Mouse (Mus musculus): ENCODE results near the gene Cdkal1. TPM values are rescaled to one million over a fixed set of nuclear protein-coding genes. Genes with fewer than 3 reads are reported as not detected.
A peak's percentile ranks its signal among the peaks of the same experiment; 100 is the strongest.

Cdkal1 gene
- polyA plus RNA-seq, 1 experiment from 2014 or later: 25.9 TPM

DNA sequence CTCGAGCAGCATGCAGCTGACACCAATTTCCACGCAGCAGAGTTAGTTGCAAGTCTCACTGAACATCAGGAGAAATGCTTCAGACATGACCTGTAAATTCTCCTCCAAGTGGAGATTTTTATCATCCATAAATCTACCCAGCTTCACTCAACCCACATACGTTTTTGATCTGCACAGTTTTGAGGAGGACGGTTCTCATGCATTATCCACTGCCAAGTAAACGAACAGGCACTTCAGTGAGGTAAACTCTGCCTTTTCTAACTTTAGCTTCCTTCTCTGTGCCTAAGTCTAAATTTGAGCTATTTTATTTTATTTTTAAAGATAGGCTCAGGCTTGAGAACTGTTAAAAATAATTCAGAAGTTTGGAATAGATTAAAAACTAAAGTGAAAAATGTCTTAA is 394.7 kb downstream of the Cdkal1 start:
- Histone ChIP-seq H3K27me3 (replicated peaks; ENCODE audit: control insufficient read depth, insufficient read depth, low read length) (no peaks in the 10 kb centered on the region), H3K4me2 (ENCODE audit: low read depth, low read length) (no peak overlapping the region), H3K9ac (ENCODE audit: low read depth, low read length) (no peak overlapping the region), H3K9me3 (ENCODE audit: control insufficient read depth, low read length) (no peaks in the 10 kb centered on the region), H3K27ac (replicated peaks; ENCODE audit: low read depth, low read length) (no peak overlapping the region), H3K4me3 (ENCODE audit: low read depth, low read length) (no peak overlapping the region), H3K36me3 (ENCODE audit: control insufficient read depth, insufficient read depth, low read length) (no peaks in the 10 kb centered on the region), H3K4me1 (ENCODE audit: control insufficient read depth, insufficient read depth, low read length) (peaks cover 7% of the 10 kb centered on the region)
- DNase-seq (ENCODE audit: low spot score): peak; percentile 49
- no peak for ATAC-seq (ENCODE audit: low read depth)
- 32% methylated on average over 5 of the region's 5 CpGs for WGBS

DNA sequence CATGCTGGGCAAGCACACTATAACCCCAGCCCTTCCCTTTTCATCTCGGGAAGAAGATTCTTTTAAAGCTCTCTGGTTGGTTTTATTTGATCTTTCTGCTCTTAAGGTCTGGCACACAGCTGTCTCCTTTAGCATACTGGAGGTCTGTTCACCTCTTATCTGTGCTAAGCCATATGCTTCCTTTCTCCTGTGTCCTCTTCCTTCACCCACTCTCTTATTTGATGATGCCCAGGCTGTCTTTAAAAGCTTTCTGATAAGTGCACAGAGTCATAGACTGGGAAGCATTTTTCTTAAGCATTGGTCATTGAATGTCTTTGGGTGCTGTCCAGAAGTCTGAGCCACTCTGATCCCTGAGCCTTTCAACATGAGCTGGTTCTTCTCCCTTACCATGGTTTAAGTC is 397.1 kb downstream of the Cdkal1 start:
- Histone ChIP-seq H3K9ac (ENCODE audit: low read depth, low read length) (no peak overlapping the region), H3K4me1 (ENCODE audit: control insufficient read depth, insufficient read depth, low read length) (peaks cover 7% of the 10 kb centered on the region), H3K9me3 (ENCODE audit: control insufficient read depth, low read length) (no peaks in the 10 kb centered on the region), H3K4me2 (ENCODE audit: low read depth, low read length) (no peak overlapping the region), H3K27me3 (replicated peaks; ENCODE audit: control insufficient read depth, insufficient read depth, low read length) (no peaks in the 10 kb centered on the region), H3K4me3 (ENCODE audit: low read depth, low read length) (no peak overlapping the region), H3K36me3 (ENCODE audit: control insufficient read depth, insufficient read depth, low read length) (no peaks in the 10 kb centered on the region), H3K27ac (replicated peaks; ENCODE audit: low read depth, low read length) (no peak overlapping the region)
- no peak for DNase-seq (ENCODE audit: low spot score)
- no peak for ATAC-seq (ENCODE audit: low read depth)
- 46% methylated on average over 1 of the region's 1 CpGs for WGBS

DNA sequence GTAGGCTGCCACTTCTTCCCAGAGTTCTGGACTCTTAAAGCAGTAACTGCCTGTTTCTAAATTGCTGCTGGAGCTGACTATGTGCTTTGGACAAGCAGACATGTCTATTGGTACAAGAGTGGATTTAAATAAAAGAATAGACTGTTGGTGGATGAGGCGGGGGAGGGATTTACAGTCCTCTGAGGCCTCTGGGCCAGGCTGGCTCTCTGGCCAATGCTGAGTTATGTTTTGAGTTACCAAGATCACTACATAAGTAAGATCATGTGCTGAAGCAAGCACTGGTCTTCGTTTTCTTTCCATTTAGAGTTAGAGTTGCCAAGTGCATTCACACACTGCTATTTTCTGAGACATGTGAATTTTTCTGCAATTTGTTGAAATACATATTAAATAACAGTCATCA is 418.4 kb downstream of the Cdkal1 start:
- peak overlapping the region; percentile 44; the same call in 1 of the 2 replicates for H3K27ac ChIP-seq (replicated peaks; ENCODE audit: low read depth, low read length)
- H3K4me1 ChIP-seq (ENCODE audit: control insufficient read depth, insufficient read depth, low read length): no peaks in the 10 kb centered on the region
- no peaks in the 10 kb centered on the region for H3K36me3 ChIP-seq (ENCODE audit: control insufficient read depth, insufficient read depth, low read length)
- no peaks in the 10 kb centered on the region for H3K9me3 ChIP-seq (ENCODE audit: control insufficient read depth, low read length)
- no peak overlapping the region for H3K4me2 ChIP-seq (ENCODE audit: low read depth, low read length)
- peak; percentile 56 for DNase-seq (ENCODE audit: low spot score)
- WGBS: 48% methylated on average over 2 of the region's 2 CpGs
- H3K4me3 ChIP-seq (ENCODE audit: low read depth, low read length): no peak overlapping the region
- no peak overlapping the region for H3K9ac ChIP-seq (ENCODE audit: low read depth, low read length)
- H3K27me3 ChIP-seq (replicated peaks; ENCODE audit: control insufficient read depth, insufficient read depth, low read length): no peaks in the 10 kb centered on the region
- ATAC-seq (ENCODE audit: low read depth): no peak

DNA sequence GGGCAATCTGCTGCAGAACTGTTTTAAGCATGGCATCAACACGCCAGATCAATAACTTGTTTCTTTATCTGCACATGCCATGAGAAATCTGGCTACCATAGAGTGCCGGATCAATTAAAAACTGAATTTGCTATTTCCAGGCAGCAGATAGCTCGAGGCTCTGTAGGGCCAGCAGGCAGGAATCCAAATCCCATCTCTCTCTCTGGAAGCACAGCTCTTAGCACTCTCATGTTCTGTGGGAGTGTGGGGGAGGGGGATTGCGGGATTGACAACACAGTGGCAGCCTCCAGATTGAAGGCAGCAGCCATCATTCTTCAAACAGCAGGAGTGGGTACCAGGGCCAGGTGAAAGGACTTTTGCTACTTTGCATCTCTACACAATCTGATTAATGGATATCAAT is 420.7 kb downstream of the Cdkal1 start:
- no peak overlapping the region for H3K27ac ChIP-seq (replicated peaks; ENCODE audit: low read depth, low read length)
- DNase-seq (ENCODE audit: low spot score) (no peak), ATAC-seq (ENCODE audit: low read depth) (no peak)
- 63% methylated on average over 4 of the region's 4 CpGs for WGBS
- H3K36me3 ChIP-seq (ENCODE audit: control insufficient read depth, insufficient read depth, low read length): no peaks in the 10 kb centered on the region
- no peaks in the 10 kb centered on the region for H3K27me3 ChIP-seq (replicated peaks; ENCODE audit: control insufficient read depth, insufficient read depth, low read length)
- H3K4me3 ChIP-seq (ENCODE audit: low read depth, low read length): no peak overlapping the region
- H3K4me2 ChIP-seq (ENCODE audit: low read depth, low read length): no peak overlapping the region
- no peaks in the 10 kb centered on the region for H3K9me3 ChIP-seq (ENCODE audit: control insufficient read depth, low read length)
- no peak overlapping the region for H3K9ac ChIP-seq (ENCODE audit: low read depth, low read length)
- H3K4me1 ChIP-seq (ENCODE audit: control insufficient read depth, insufficient read depth, low read length): no peaks in the 10 kb centered on the region; the same call in 1 of the 2 replicates

DNA sequence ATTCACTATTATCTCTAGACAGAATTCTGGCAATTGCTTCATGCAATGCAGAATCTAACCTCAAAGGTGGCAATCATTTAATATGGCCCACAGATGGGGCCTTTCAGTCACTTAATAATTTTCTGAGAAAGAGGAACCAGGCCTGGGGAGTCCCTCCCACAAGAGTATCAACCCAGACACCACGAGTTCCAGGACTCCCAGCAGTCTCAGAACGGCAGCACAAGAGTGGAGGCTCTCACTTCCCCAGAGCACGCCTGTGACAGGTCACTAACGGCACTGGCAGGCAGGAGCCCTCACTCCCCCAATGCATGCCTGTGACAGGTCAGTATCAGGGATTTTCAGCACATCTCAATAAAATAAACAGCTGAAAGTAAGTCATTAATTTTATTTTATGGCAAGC is 424.6 kb downstream of the Cdkal1 start:
- Histone ChIP-seq H3K9ac (ENCODE audit: low read depth, low read length) (no peak overlapping the region), H3K4me3 (ENCODE audit: low read depth, low read length) (no peak overlapping the region), H3K4me2 (ENCODE audit: low read depth, low read length) (no peak overlapping the region), H3K9me3 (ENCODE audit: control insufficient read depth, low read length) (no peaks in the 10 kb centered on the region), H3K27me3 (replicated peaks; ENCODE audit: control insufficient read depth, insufficient read depth, low read length) (no peaks in the 10 kb centered on the region), H3K27ac (replicated peaks; ENCODE audit: low read depth, low read length) (no peak overlapping the region), H3K4me1 (ENCODE audit: control insufficient read depth, insufficient read depth, low read length) (no peaks in the 10 kb centered on the region; the same call in 1 of the 2 replicates), H3K36me3 (ENCODE audit: control insufficient read depth, insufficient read depth, low read length) (no peaks in the 10 kb centered on the region)
- DNase-seq (ENCODE audit: low spot score) (no peak), ATAC-seq (ENCODE audit: low read depth) (no peak)
- 35% methylated on average over 4 of the region's 4 CpGs for WGBS

DNA sequence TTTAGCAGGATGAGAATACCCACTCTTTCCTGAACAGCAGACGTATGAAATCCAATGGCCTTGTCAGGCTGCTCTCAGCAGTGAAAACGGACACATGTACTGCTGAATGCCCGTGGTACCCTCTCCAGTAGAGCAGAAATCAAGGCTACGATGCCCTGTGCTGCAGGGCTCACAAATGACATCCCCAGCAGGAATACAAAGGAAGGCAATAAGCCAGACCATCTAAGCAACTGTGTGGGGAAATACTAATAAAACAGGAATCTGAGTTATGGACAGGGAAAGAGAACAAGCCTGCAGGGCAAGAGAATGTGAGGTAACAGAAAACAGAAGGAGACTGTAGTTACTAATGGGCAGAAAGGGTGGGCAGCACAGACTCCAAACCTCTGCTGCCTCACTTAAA is 425.6 kb downstream of the Cdkal1 start:
- H3K9ac ChIP-seq (ENCODE audit: low read depth, low read length): no peak overlapping the region
- no peaks in the 10 kb centered on the region for H3K27me3 ChIP-seq (replicated peaks; ENCODE audit: control insufficient read depth, insufficient read depth, low read length)
- ATAC-seq (ENCODE audit: low read depth) (no peak), DNase-seq (ENCODE audit: low spot score) (no peak)
- H3K9me3 ChIP-seq (ENCODE audit: control insufficient read depth, low read length): no peaks in the 10 kb centered on the region
- WGBS: 49% methylated on average over 4 of the region's 4 CpGs
- H3K4me3 ChIP-seq (ENCODE audit: low read depth, low read length): no peak overlapping the region
- no peaks in the 10 kb centered on the region; the same call in 1 of the 2 replicates for H3K4me1 ChIP-seq (ENCODE audit: control insufficient read depth, insufficient read depth, low read length)
- H3K27ac ChIP-seq (replicated peaks; ENCODE audit: low read depth, low read length): no peak overlapping the region
- H3K4me2 ChIP-seq (ENCODE audit: low read depth, low read length): no peak overlapping the region
- no peaks in the 10 kb centered on the region for H3K36me3 ChIP-seq (ENCODE audit: control insufficient read depth, insufficient read depth, low read length)

DNA sequence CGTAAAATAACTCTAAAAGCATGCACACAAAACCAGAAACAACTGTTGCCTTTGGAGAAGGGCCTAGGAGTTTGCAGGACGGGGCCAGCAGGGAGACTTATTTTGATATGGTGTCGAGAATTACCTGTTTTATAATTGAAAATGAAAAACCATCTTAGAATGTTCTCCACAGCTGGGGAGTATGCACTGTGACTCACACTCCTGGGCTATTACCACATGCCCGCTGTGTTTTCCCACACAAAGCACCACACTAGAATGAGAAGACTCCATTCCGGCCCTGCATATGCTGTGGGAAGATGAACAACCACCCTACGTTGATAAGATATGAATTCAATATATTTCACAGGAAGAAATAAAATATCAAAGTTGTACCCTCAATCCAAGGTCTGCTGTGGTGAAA is 426.3 kb downstream of the Cdkal1 start:
- ATAC-seq (ENCODE audit: low read depth): no peak
- Histone ChIP-seq H3K27ac (replicated peaks; ENCODE audit: low read depth, low read length) (no peak overlapping the region), H3K9ac (ENCODE audit: low read depth, low read length) (no peak overlapping the region), H3K4me1 (ENCODE audit: control insufficient read depth, insufficient read depth, low read length) (no peaks in the 10 kb centered on the region; the same call in 1 of the 2 replicates), H3K4me3 (ENCODE audit: low read depth, low read length) (no peak overlapping the region), H3K4me2 (ENCODE audit: low read depth, low read length) (no peak overlapping the region), H3K9me3 (ENCODE audit: control insufficient read depth, low read length) (no peaks in the 10 kb centered on the region), H3K36me3 (ENCODE audit: control insufficient read depth, insufficient read depth, low read length) (no peaks in the 10 kb centered on the region), H3K27me3 (replicated peaks; ENCODE audit: control insufficient read depth, insufficient read depth, low read length) (no peaks in the 10 kb centered on the region)
- DNase-seq (ENCODE audit: low spot score): no peak
- WGBS: 82% methylated on average over 6 of the region's 6 CpGs

DNA sequence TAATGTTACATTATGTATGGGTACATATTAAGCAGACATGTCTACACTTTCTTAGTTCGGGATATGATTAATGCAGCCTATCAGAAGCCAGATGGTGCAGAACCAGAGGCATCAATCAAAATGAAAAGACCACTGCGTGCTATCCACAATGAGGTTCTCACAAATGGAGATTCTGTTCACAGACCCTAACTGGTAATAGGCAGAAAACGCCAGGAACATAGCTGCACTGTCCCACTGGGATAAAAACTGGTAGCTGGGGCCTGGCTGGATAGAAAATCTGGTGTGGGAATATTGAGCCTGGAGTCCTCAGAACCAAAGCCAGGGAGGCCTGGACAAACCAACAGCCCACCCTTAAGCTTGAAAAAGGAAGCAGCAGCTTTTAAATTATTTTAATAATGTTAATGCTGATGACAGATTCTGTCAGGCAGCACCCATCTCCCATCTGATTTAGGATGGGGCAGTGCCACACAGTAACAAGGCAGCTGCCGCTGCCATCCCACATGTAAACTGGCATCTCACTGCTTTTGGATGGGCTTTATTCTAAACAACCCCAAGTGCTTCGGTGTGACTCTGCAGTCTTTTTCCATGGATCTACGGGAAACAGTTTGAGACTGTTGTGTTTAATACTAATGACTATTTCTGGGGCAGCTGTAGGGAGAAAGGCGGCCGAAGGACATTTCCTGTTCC is 438.9 kb downstream of the Cdkal1 start:
- peak; percentile 53; the same call in 1 of the 2 replicates for ATAC-seq (ENCODE audit: low read depth)
- Histone ChIP-seq H3K9me3 (ENCODE audit: control insufficient read depth, low read length) (no peaks in the 10 kb centered on the region), H3K27me3 (replicated peaks; ENCODE audit: control insufficient read depth, insufficient read depth, low read length) (no peaks in the 10 kb centered on the region), H3K9ac (ENCODE audit: low read depth, low read length) (0 out of 2 replicates have a peak overlapping the region, but pooled peaks have one; percentile 4), H3K27ac (replicated peaks; ENCODE audit: low read depth, low read length) (no peak overlapping the region; the same call in 1 of the 2 replicates), H3K4me2 (ENCODE audit: low read depth, low read length) (no peak overlapping the region), H3K4me1 (ENCODE audit: control insufficient read depth, insufficient read depth, low read length) (peaks cover 12% of the 10 kb centered on the region), H3K4me3 (ENCODE audit: low read depth, low read length) (no peak overlapping the region), H3K36me3 (ENCODE audit: control insufficient read depth, insufficient read depth, low read length) (no peaks in the 10 kb centered on the region)
- DNase-seq (ENCODE audit: low spot score): peak; percentile 49
- WGBS: 30% methylated on average over 8 of the region's 8 CpGs

DNA sequence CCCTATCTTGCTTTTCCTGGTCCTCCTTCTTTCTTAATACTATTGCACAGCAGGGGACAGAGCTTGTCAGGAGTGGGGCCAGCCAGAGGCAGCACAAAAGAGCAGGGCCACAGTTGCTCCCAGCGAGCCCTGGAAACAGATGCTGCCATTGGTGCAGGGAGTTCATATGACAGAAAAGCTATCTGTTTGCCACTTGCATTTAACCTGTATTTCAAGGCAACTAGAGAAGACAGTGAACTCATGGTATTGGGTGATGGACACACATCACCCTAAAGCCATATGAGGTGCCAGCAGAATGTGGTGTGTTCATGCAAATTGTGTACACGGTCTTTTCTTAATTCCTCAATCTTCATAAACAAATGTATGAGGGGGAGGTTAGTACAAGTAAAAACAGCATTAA is 439.5 kb downstream of the Cdkal1 start:
- Histone ChIP-seq H3K9ac (ENCODE audit: low read depth, low read length) (no peak overlapping the region), H3K9me3 (ENCODE audit: control insufficient read depth, low read length) (no peaks in the 10 kb centered on the region), H3K27me3 (replicated peaks; ENCODE audit: control insufficient read depth, insufficient read depth, low read length) (no peaks in the 10 kb centered on the region), H3K4me1 (ENCODE audit: control insufficient read depth, insufficient read depth, low read length) (peaks cover 12% of the 10 kb centered on the region), H3K27ac (replicated peaks; ENCODE audit: low read depth, low read length) (no peak overlapping the region; the same call in 1 of the 2 replicates), H3K4me2 (ENCODE audit: low read depth, low read length) (no peak overlapping the region), H3K36me3 (ENCODE audit: control insufficient read depth, insufficient read depth, low read length) (no peaks in the 10 kb centered on the region), H3K4me3 (ENCODE audit: low read depth, low read length) (no peak overlapping the region)
- DNase-seq (ENCODE audit: low spot score): no peak
- WGBS: 42% methylated on average over 2 of the region's 2 CpGs
- no peak for ATAC-seq (ENCODE audit: low read depth)
